Mouse (Mus musculus) stomach, embryonic 15.5 days (tissue): ENCODE data around the gene Pdcl. TPM values are rescaled to one million over a fixed set of nuclear protein-coding genes. Genes with fewer than 3 reads are reported as not detected.

Experiments
- ATAC-seq: fragments of 200-750 bp; cut with Nextera tagmentation; 2 replicates; pipeline ENCODE4 v1.8.0; 2017; ENCODE audit warnings: low read depth, moderate number of reproducible peaks, moderate TSS enrichment; ENCODE audit not compliant: insufficient read depth, low FRiP score
- H3K27ac ChIP-seq: fragments of 300-500 bp; sonication (generic); 2 replicates; pipeline ENCODE4 v1.5.1; 2015; ENCODE audit warnings: mild to moderate bottlenecking, inconsistent platforms
- H3K27me3 ChIP-seq: fragments of 300-500 bp; sonication (generic); replicated peaks from 2 replicates; pipeline ENCODE4 v1.6.1; 2015; ENCODE audit warnings: inconsistent platforms
- H3K36me3 ChIP-seq: fragments of 300-500 bp; sonication (generic); 2 replicates; pipeline ENCODE4 v1.6.1; 2015; ENCODE audit warnings: inconsistent platforms
- H3K4me1 ChIP-seq: fragments of 300-500 bp; sonication (generic); 2 replicates; pipeline ENCODE4 v1.6.1; 2015; ENCODE audit warnings: inconsistent platforms
- H3K4me2 ChIP-seq: fragments of 300-500 bp; sonication (generic); 2 replicates; pipeline ENCODE4 v1.6.1; 2015; ENCODE audit warnings: mild to moderate bottlenecking, inconsistent platforms
- H3K4me3 ChIP-seq: fragments of 300-500 bp; sonication (generic); replicated peaks from 2 replicates; pipeline ENCODE4 v1.5.1; 2015; ENCODE audit warnings: inconsistent platforms
- H3K9ac ChIP-seq: fragments of 300-500 bp; sonication (generic); 2 replicates; pipeline ENCODE4 v1.6.1; 2015; ENCODE audit warnings: inconsistent platforms
- H3K9me3 ChIP-seq: fragments of 300-500 bp; sonication (generic); 2 replicates; pipeline ENCODE4 v1.6.1; 2016; ENCODE audit warnings: inconsistent platforms
- WGBS: fragments of 180-500 bp; shearing (Covaris S2); methylation state at CpG from one replicate; pipeline ENCODE4 v1.1.7; 2015; 5-methylcytosine and 5-hydroxymethylcytosine counted together
- polyA plus RNA-seq: library from polyadenylated mRNA; unstranded; fragments of >200 nt; fragmentation: Nextera tagmentation; extraction: Ambion mirVana; gene quantifications from 2 replicates; pipeline ENCODE4 v1.2.1, GENCODE M21; 2015

Pdcl gene
- 37.0 and 37.2 TPM in 2 replicates for polyA plus RNA-seq

- H3K9me3 ChIP-seq: no peaks in the 10 kb centered on the region
- H3K27ac ChIP-seq: peak within 1 kb of the TSS; percentile 99
- H3K27me3 ChIP-seq: no peaks in the 10 kb centered on the region
- ATAC-seq: peak; percentile 99
- WGBS: under 1% methylated on average over 42 of the region's 42 CpGs
- H3K4me3 ChIP-seq: peak within 1 kb of the TSS; percentile 70
- H3K4me1 ChIP-seq: no peaks in the 10 kb centered on the region
- H3K4me2 ChIP-seq: peak within 1 kb of the TSS; percentile 75
- peak within 1 kb of the TSS; percentile 49; the same call in 1 of the 2 replicates for H3K9ac ChIP-seq
- peaks cover 11% of the 10 kb centered on the region; the same call in 1 of the 2 replicates for H3K36me3 ChIP-seq
Measured at GRCm38 (mm10) chr2:37358633-37359540, at the start of gene Pdcl. TSS of gene Pdcl (minus strand) at chr2:37359332.

- Histone ChIP-seq H3K9ac (no peak overlapping the region), H3K27ac (no peak overlapping the region), H3K4me1 (no peaks in the 10 kb centered on the region), H3K4me3 (no peak overlapping the region), H3K4me2 (no peak overlapping the region), H3K27me3 (no peaks in the 10 kb centered on the region), H3K9me3 (no peaks in the 10 kb centered on the region), H3K36me3 (peaks cover 12% of the 10 kb centered on the region; the same call in 1 of the 2 replicates)
- 70% methylated on average over 1 of the region's 1 CpGs for WGBS
- ATAC-seq: no peak
Measured at GRCm38 (mm10) chr2:37395539-37395938, 36.4 kb upstream of the Pdcl start.

GRCm38 (mm10) chr2:37382921-37383320, 23.8 kb upstream of the Pdcl start:
- H3K4me1 ChIP-seq: no peaks in the 10 kb centered on the region
- peaks cover 17% of the 10 kb centered on the region for H3K36me3 ChIP-seq
- 92% methylated on average over 9 of the region's 9 CpGs for WGBS
- no peak overlapping the region for H3K4me2 ChIP-seq
- no peak overlapping the region for H3K4me3 ChIP-seq
- no peak overlapping the region for H3K9ac ChIP-seq
- H3K27me3 ChIP-seq: no peaks in the 10 kb centered on the region
- no peaks in the 10 kb centered on the region for H3K9me3 ChIP-seq
- no peak for ATAC-seq
- H3K27ac ChIP-seq: no peak overlapping the region

GRCm38 (mm10) chr2:37380189-37380588, 21.1 kb upstream of the Pdcl start:
- no peak for ATAC-seq
- no peak overlapping the region for H3K9ac ChIP-seq
- H3K4me3 ChIP-seq: no peak overlapping the region
- peaks cover 27% of the 10 kb centered on the region for H3K36me3 ChIP-seq
- H3K9me3 ChIP-seq: no peaks in the 10 kb centered on the region
- H3K4me2 ChIP-seq: no peak overlapping the region
- no peaks in the 10 kb centered on the region for H3K4me1 ChIP-seq
- WGBS: 72% methylated on average over 2 of the region's 2 CpGs
- H3K27me3 ChIP-seq: no peaks in the 10 kb centered on the region
- H3K27ac ChIP-seq: no peak overlapping the region

- WGBS: 89% methylated on average over 1 of the region's 1 CpGs
- no peak for ATAC-seq
- no peaks in the 10 kb centered on the region for H3K9me3 ChIP-seq
- H3K9ac ChIP-seq: no peak overlapping the region
- H3K4me2 ChIP-seq: no peak overlapping the region
- H3K4me1 ChIP-seq: no peaks in the 10 kb centered on the region
- H3K27me3 ChIP-seq: no peaks in the 10 kb centered on the region
- H3K4me3 ChIP-seq: no peak overlapping the region
- no peak overlapping the region for H3K27ac ChIP-seq
- H3K36me3 ChIP-seq: peaks cover 17% of the 10 kb centered on the region; the same call in 1 of the 2 replicates
Measured at GRCm38 (mm10) chr2:37376018-37376417, 16.9 kb upstream of the Pdcl start.

- Histone ChIP-seq H3K4me2 (no peak overlapping the region), H3K27me3 (no peaks in the 10 kb centered on the region), H3K9ac (no peak overlapping the region), H3K4me3 (no peak overlapping the region), H3K36me3 (peaks cover 5% of the 10 kb centered on the region; the same call in 1 of the 2 replicates), H3K4me1 (no peaks in the 10 kb centered on the region), H3K9me3 (no peaks in the 10 kb centered on the region), H3K27ac (no peak overlapping the region)
- WGBS: 79% methylated on average over 2 of the region's 2 CpGs
- ATAC-seq: no peak
Measured at GRCm38 (mm10) chr2:37370651-37371050, 11.5 kb upstream of the Pdcl start.

- no peaks in the 10 kb centered on the region for H3K4me1 ChIP-seq
- H3K9me3 ChIP-seq: no peaks in the 10 kb centered on the region
- no peak overlapping the region for H3K9ac ChIP-seq
- no peak overlapping the region for H3K27ac ChIP-seq
- 90% methylated on average over 2 of the region's 2 CpGs for WGBS
- H3K27me3 ChIP-seq: no peaks in the 10 kb centered on the region
- no peak for ATAC-seq
- H3K4me2 ChIP-seq: peak overlapping the region; percentile 75
- peaks cover 2% of the 10 kb centered on the region; the same call in 1 of the 2 replicates for H3K36me3 ChIP-seq
- no peak overlapping the region for H3K4me3 ChIP-seq
Measured at GRCm38 (mm10) chr2:37359908-37360307, 776 bp upstream of the Pdcl start.

- Histone ChIP-seq H3K9ac (no peak overlapping the region), H3K4me3 (no peak overlapping the region), H3K27me3 (no peaks in the 10 kb centered on the region), H3K4me2 (no peak overlapping the region), H3K9me3 (no peaks in the 10 kb centered on the region), H3K27ac (no peak overlapping the region), H3K4me1 (no peaks in the 10 kb centered on the region), H3K36me3 (peaks cover 32% of the 10 kb centered on the region; the same call in 1 of the 2 replicates)
- ATAC-seq: no peak
- WGBS: 93% methylated on average over 5 of the region's 5 CpGs
Measured at GRCm38 (mm10) chr2:37355571-37355970, 3.6 kb downstream of the Pdcl start.

- H3K9ac ChIP-seq: no peak overlapping the region
- H3K4me1 ChIP-seq: no peaks in the 10 kb centered on the region
- no peak for ATAC-seq
- H3K4me2 ChIP-seq: no peak overlapping the region
- H3K4me3 ChIP-seq: no peak overlapping the region
- WGBS: 87% methylated on average over 7 of the region's 7 CpGs
- H3K9me3 ChIP-seq: no peaks in the 10 kb centered on the region
- peaks cover 32% of the 10 kb centered on the region; the same call in 1 of the 2 replicates for H3K36me3 ChIP-seq
- no peaks in the 10 kb centered on the region for H3K27me3 ChIP-seq
- H3K27ac ChIP-seq: no peak overlapping the region
Measured at GRCm38 (mm10) chr2:37351671-37352070, 7.5 kb downstream of the Pdcl start.

- H3K9me3 ChIP-seq: no peaks in the 10 kb centered on the region
- ATAC-seq: no peak
- WGBS: 56% methylated on average over 10 of the region's 10 CpGs
Measured at GRCm38 (mm10) chr2:37338497-37339187, 20.5 kb downstream of the Pdcl start.

GRCm38 (mm10) chr2:37333321-37333720, 25.8 kb downstream of the Pdcl start:
- WGBS: 79% methylated on average over 2 of the region's 2 CpGs
- Histone ChIP-seq H3K9ac (no peak overlapping the region), H3K36me3 (no peaks in the 10 kb centered on the region), H3K4me3 (no peak overlapping the region), H3K4me1 (no peaks in the 10 kb centered on the region), H3K4me2 (no peak overlapping the region), H3K27ac (no peak overlapping the region), H3K9me3 (no peaks in the 10 kb centered on the region), H3K27me3 (no peaks in the 10 kb centered on the region)
- ATAC-seq: no peak

More at GRCm38 (mm10) chr2:37338497-37339187, 20.5 kb downstream of the Pdcl start:
- no peak overlapping the region for H3K4me3 ChIP-seq
- H3K27ac ChIP-seq: no peak overlapping the region
- H3K4me2 ChIP-seq: no peak overlapping the region
- H3K27me3 ChIP-seq: no peaks in the 10 kb centered on the region
- H3K9ac ChIP-seq: no peak overlapping the region
- no peaks in the 10 kb centered on the region for H3K4me1 ChIP-seq
- no peaks in the 10 kb centered on the region for H3K36me3 ChIP-seq

GRCm38 (mm10) chr2:37326215-37326614, 32.9 kb downstream of the Pdcl start, which contains the start of gene Olfr368:
TSS of gene Olfr368 (plus strand) at chr2:37326515.
- no peaks in the 10 kb centered on the region for H3K4me1 ChIP-seq
- H3K36me3 ChIP-seq: no peaks in the 10 kb centered on the region
- H3K4me2 ChIP-seq: no peak within 1 kb of the TSS
- H3K4me3 ChIP-seq: no peak within 1 kb of the TSS
- no peaks in the 10 kb centered on the region for H3K9me3 ChIP-seq
- ATAC-seq: no peak
- H3K27me3 ChIP-seq: no peaks in the 10 kb centered on the region
- H3K9ac ChIP-seq: no peak within 1 kb of the TSS
- H3K27ac ChIP-seq: no peak within 1 kb of the TSS
- 80% methylated on average over 1 of the region's 1 CpGs for WGBS
